Comparison of ENCODE assay signal across 11 mouse cellular contexts in genomic region chr13:63188306-63188705, GRCm38 (mm10).
A peak's percentile ranks its signal among the peaks of the same experiment; 100 is the strongest.
DNase-seq lines count a peak whose midpoint lies in the region; ATAC-seq and TF ChIP-seq lines count a peak whose summit lies in the region.
"Had no signal": no experiment of that assay in that cellular context is flagged by ENCODE, and none has a peak within 500 bp of the region (broad histone marks: within the 10 kb centered on the region; RNA-seq: fewer than 3 reads in every experiment).

No protein-coding gene starts in this region.

- H3K4me3 ChIP-seq in kidney, postnatal 0 days (replicated peaks; ENCODE audit: low read depth, low read length): no peak overlapping the region
- no peak overlapping the region for H3K4me3 ChIP-seq in embryonic facial prominence, embryonic 14.5 days (ENCODE audit: low read depth, low read length)
- H3K4me3 ChIP-seq in limb, embryonic 15.5 days: no peak overlapping the region
- H3K4me3 ChIP-seq in liver, postnatal 0 days (ENCODE audit: low read depth, low read length): no peak overlapping the region
- H3K4me3 ChIP-seq: heart, adult 2 months had no signal

- no peak overlapping the region for H3K4me2 ChIP-seq in kidney, postnatal 0 days (ENCODE audit: low read length)
- H3K4me2 ChIP-seq in embryonic facial prominence, embryonic 14.5 days (ENCODE audit: low read depth, low read length): no peak overlapping the region
- no peak overlapping the region for H3K4me2 ChIP-seq in limb, embryonic 15.5 days
- H3K4me2 ChIP-seq in liver, postnatal 0 days (ENCODE audit: low read depth, low read length): no peak overlapping the region
- H3K4me2 ChIP-seq: hindbrain, embryonic 14.5 days had no signal

- no peaks in the 10 kb centered on the region for H3K36me3 ChIP-seq in kidney, postnatal 0 days (ENCODE audit: insufficient read depth, low read length)
- H3K36me3 ChIP-seq in embryonic facial prominence, embryonic 14.5 days (ENCODE audit: control insufficient read depth, insufficient read depth, low read length): peaks cover 15% of the 10 kb centered on the region; the same call in 1 of the 2 replicates
- H3K36me3 ChIP-seq in limb, embryonic 15.5 days: 0 out of 2 replicates have a peak, but pooled peaks cover 3% of the 10 kb centered on the region
- H3K36me3 ChIP-seq in liver, postnatal 0 days (replicated peaks; ENCODE audit: insufficient read depth, low read length): no peaks in the 10 kb centered on the region

- TF ChIP-seq EP300 in liver, postnatal 0 days (IDR thresholded peaks at IDR 0.05; ENCODE audit: low read depth): no peak

- no peak for TF ChIP-seq CTCF in kidney, postnatal 0 days (IDR thresholded peaks at IDR 0.05; ENCODE audit: low read depth)
- no peak for TF ChIP-seq CTCF in liver, postnatal 0 days (IDR thresholded peaks at IDR 0.05; ENCODE audit: low read depth)

- H3K9me3 ChIP-seq in kidney, postnatal 0 days (replicated peaks; ENCODE audit: low read length): no peaks in the 10 kb centered on the region
- no peaks in the 10 kb centered on the region for H3K9me3 ChIP-seq in embryonic facial prominence, embryonic 14.5 days (ENCODE audit: control insufficient read depth, low read length)
- no peaks in the 10 kb centered on the region for H3K9me3 ChIP-seq in limb, embryonic 15.5 days
- no peaks in the 10 kb centered on the region for H3K9me3 ChIP-seq in liver, postnatal 0 days (ENCODE audit: low read length)

- WGBS in kidney, postnatal 0 days: 42% methylated on average over 5 of the region's 5 CpGs
- 54% methylated on average over 5 of the region's 5 CpGs for WGBS in embryonic facial prominence, embryonic 14.5 days
- WGBS in limb, embryonic 15.5 days: 50% methylated on average over 5 of the region's 5 CpGs
- WGBS in liver, postnatal 0 days (ENCODE audit: insufficient replicate concordance): 72% methylated on average over 5 of the region's 5 CpGs

- no peaks in the 10 kb centered on the region for H3K27me3 ChIP-seq in kidney, postnatal 0 days (ENCODE audit: insufficient read depth, low read length)
- H3K27me3 ChIP-seq in embryonic facial prominence, embryonic 14.5 days (replicated peaks; ENCODE audit: control insufficient read depth, insufficient read depth, low read length): no peaks in the 10 kb centered on the region
- no peaks in the 10 kb centered on the region for H3K27me3 ChIP-seq in limb, embryonic 15.5 days
- H3K27me3 ChIP-seq in liver, postnatal 0 days (ENCODE audit: insufficient read depth, low read length): no peaks in the 10 kb centered on the region

- no peak overlapping the region for H3K9ac ChIP-seq in kidney, postnatal 0 days (ENCODE audit: low read depth, low read length)
- H3K9ac ChIP-seq in embryonic facial prominence, embryonic 14.5 days (ENCODE audit: low read depth, low read length): no peak overlapping the region
- no peak overlapping the region for H3K9ac ChIP-seq in limb, embryonic 15.5 days
- H3K9ac ChIP-seq in liver, postnatal 0 days (replicated peaks): no peak overlapping the region
- H3K9ac ChIP-seq: forebrain, postnatal 0 days; hindbrain, embryonic 14.5 days had no signal

- H3K4me1 ChIP-seq in kidney, postnatal 0 days (replicated peaks; ENCODE audit: insufficient read depth, low read length): peaks cover 22% of the 10 kb centered on the region
- peaks cover 25% of the 10 kb centered on the region for H3K4me1 ChIP-seq in embryonic facial prominence, embryonic 14.5 days (ENCODE audit: control insufficient read depth, insufficient read depth, low read length)
- H3K4me1 ChIP-seq in limb, embryonic 15.5 days: peaks cover 46% of the 10 kb centered on the region
- peaks cover 6% of the 10 kb centered on the region for H3K4me1 ChIP-seq in liver, postnatal 0 days (ENCODE audit: insufficient read depth)

- H3K27ac ChIP-seq in kidney, postnatal 0 days: peak overlapping the region; percentile 87
- peak overlapping the region; percentile 80; the same call in 1 of the 2 replicates for H3K27ac ChIP-seq in embryonic facial prominence, embryonic 14.5 days (replicated peaks; ENCODE audit: low read depth, low read length)
- H3K27ac ChIP-seq in limb, embryonic 15.5 days: peak overlapping the region; percentile 78
- no peak overlapping the region for H3K27ac ChIP-seq in liver, postnatal 0 days (ENCODE audit: low read depth)
- H3K27ac ChIP-seq: hindbrain, embryonic 14.5 days had no signal

- ATAC-seq in kidney, postnatal 0 days (replicated peaks; ENCODE audit: low FRiP score, low read depth): no peak
- ATAC-seq in embryonic facial prominence, embryonic 14.5 days (ENCODE audit: low read depth): no peak
- no peak for ATAC-seq in limb, embryonic 15.5 days (ENCODE audit: insufficient number of reproducible peaks, low FRiP score, low TSS enrichment, low read depth)
- ATAC-seq in liver, postnatal 0 days: no peak
- ATAC-seq: forebrain, postnatal 0 days had no signal

- DNase-seq in cerebellum, postnatal 25 days: peak; percentile 36 to 60
- no peak for DNase-seq in cerebellum, adult 9-11 months
- no peak for DNase-seq in kidney, postnatal 0 days (ENCODE audit: low spot score)
- no peak for DNase-seq in kidney, postnatal 25 days
- peak; percentile 46 for DNase-seq in embryonic facial prominence, embryonic 14.5 days (ENCODE audit: low spot score)
- no peak for DNase-seq in spleen, postnatal 10 days (ENCODE audit: low spot score in 2 of 2)
- no peak for DNase-seq in liver, postnatal 0 days
- DNase-seq: forebrain, postnatal 0 days; heart, adult 2 months had no signal

Comparison
In these comparisons a context has a peak if more than half of its experiments do, and no peak if none do; other contexts are left out.
1. DNase-seq: peak in cerebellum, postnatal 25 days (2 of 2) and embryonic facial prominence, embryonic 14.5 days (single experiment); none in cerebellum, adult 9-11 months (single experiment), kidney, postnatal 0 days (single experiment), kidney, postnatal 25 days (0 of 2), spleen, postnatal 10 days (0 of 2) and liver, postnatal 0 days (single experiment).